Mouse (Mus musculus): ENCODE measurements around the gene Prol1. TPM values are rescaled to one million over a fixed set of nuclear protein-coding genes. Genes with fewer than 3 reads are reported as not detected.

Gene Prol1
- polyA plus RNA-seq, 1 experiment from 2014 or later: not detected

Other genes starting within 250 kb of the Prol1 start
- gene Smr2, start 230.8 kb upstream of the Prol1 start, polyA plus RNA-seq (2015; fragmentation: Nextera tagmentation; extraction: Ambion mirVana): not detected in 2 replicates
- not detected in 2 replicates for gene Gm11116, start 205.8 kb upstream of the Prol1 start, polyA plus RNA-seq (2015; fragmentation: Nextera tagmentation; extraction: Ambion mirVana)
- not detected in 2 replicates for gene Gm11115, start 163.2 kb upstream of the Prol1 start, polyA plus RNA-seq (2015; fragmentation: Nextera tagmentation; extraction: Ambion mirVana)
- gene Gm7714, start 48.4 kb upstream of the Prol1 start, polyA plus RNA-seq (2015; fragmentation: Nextera tagmentation; extraction: Ambion mirVana): not detected in 2 replicates
- gene Amtn, start 58.8 kb downstream of the Prol1 start, polyA plus RNA-seq (2015; fragmentation: Nextera tagmentation; extraction: Ambion mirVana): not detected in 2 replicates
- gene Ambn, start 138.7 kb downstream of the Prol1 start, polyA plus RNA-seq (2015; fragmentation: Nextera tagmentation; extraction: Ambion mirVana): not detected in 2 replicates
- gene Enam, start 170.7 kb downstream of the Prol1 start, polyA plus RNA-seq (2015; fragmentation: Nextera tagmentation; extraction: Ambion mirVana): not detected in 2 replicates
- 0.20 and 0.44 TPM in 2 replicates for gene Jchain, start 210.6 kb downstream of the Prol1 start, polyA plus RNA-seq (2015; fragmentation: Nextera tagmentation; extraction: Ambion mirVana)
- 48.3 and 49.8 TPM in 2 replicates for gene Utp3, start 237.2 kb downstream of the Prol1 start, polyA plus RNA-seq (2015; fragmentation: Nextera tagmentation; extraction: Ambion mirVana)
- 307 and 339 TPM in 2 replicates for gene Rufy3, start 247.7 kb downstream of the Prol1 start, polyA plus RNA-seq (2015; fragmentation: Nextera tagmentation; extraction: Ambion mirVana)

All from midbrain, embryonic 16.5 days (tissue).